Mouse (Mus musculus) urinary bladder, adult 18-20 months (tissue): ENCODE measurements around the gene Sult2b1.

Experiments
- DNase-seq, 2 experiments: peaks; one replicate each; pipeline ENCODE4 v3.0.0; 2022; ENCODE audit warnings: low spot score in 2 of 2, mixed read lengths in 2 of 2

Gene Sult2b1

DNA sequence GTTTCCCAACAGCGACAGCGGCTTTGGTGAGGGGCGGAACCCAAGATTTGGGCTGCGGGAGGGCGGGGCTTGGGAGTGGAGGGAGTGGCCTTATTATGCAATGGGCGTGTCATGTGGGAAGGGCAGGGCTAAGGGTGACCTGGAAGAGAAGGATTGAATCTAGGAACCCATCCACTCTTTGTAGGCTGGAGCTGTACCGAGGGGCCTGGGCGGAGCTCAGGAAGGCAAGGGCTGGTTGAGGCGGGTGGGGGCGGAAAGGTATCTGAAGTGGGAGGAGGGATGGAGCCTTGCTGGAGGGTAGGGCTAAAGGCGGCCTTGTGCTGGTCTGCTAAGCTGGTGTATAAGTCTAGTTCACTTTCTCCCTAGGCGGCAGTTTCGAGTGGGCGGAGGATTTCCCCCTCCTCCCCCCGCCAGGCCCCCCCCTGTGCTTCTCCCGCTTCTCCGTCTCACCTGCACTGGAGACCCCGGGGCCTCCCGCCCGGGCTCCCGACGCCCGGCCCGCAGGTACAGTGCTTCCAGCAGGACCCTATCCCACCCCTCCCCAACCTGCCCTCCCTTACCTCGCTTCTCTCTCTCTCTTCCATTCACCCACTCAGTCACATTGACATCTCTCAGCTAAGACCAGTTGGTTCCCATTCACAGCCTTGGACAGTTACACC, 16.2 kb upstream of the Sult2b1 start:
- DNase-seq: peak in 1 of 2 experiments; percentile 42

DNA sequence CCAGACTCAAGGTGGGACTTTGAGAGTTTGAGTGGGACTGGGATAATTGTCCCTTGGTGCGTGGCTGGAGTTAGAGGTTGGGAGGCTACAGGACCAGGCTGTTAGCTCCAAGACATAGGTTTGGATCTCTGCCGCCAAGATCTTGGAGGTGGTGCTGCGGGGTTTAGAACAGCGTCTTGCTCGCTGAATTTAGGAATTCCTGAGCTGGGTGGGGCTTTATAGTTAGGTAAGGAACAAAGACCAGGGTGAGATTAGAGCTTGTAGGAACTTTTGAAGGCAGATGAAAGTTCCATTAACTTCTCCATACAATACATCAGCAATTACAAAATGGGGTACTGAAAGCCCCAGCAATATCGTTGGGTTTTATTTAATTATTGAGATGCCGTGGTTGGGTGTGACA, 15.5 kb upstream of the Sult2b1 start:
- DNase-seq: no peak

DNA sequence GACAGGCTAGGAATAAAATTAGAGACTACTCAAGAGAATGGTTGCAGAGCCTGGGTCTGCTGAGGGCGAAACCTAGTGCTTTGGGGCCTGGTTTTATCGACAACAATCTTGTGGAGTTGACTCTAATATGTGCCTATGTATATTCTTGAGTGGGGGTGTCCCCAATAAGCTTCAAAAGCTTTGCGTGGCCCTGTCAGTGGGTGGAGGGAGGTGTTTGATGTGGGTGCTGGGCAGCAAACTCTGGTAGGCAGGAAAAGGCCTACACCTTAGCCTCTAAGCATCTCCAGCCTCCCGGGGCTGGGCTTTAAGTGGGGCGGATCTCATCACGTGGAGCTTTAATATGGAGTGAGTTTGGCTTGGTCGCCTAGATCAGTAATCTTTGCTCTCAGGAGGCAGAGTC, 14.5 kb upstream of the Sult2b1 start:
- DNase-seq: no peak

DNA sequence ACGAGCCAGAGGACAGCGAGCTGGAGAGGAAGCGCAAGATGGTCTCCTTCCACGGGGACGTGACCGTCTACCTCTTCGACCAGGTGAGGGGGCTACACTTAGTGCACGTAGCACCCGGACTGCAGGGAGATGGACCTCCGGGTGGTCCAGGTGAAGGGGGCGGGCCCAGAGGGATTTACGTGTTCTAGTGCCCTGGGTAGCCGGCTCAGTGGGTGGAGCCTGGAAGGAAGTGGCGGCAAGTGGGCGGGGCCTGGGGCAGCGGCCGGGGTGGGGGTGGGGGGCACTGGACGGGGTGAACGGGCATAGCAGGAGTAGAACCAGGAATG, 14.0 kb upstream of the Sult2b1 start:
- DNase-seq: no peak

DNA sequence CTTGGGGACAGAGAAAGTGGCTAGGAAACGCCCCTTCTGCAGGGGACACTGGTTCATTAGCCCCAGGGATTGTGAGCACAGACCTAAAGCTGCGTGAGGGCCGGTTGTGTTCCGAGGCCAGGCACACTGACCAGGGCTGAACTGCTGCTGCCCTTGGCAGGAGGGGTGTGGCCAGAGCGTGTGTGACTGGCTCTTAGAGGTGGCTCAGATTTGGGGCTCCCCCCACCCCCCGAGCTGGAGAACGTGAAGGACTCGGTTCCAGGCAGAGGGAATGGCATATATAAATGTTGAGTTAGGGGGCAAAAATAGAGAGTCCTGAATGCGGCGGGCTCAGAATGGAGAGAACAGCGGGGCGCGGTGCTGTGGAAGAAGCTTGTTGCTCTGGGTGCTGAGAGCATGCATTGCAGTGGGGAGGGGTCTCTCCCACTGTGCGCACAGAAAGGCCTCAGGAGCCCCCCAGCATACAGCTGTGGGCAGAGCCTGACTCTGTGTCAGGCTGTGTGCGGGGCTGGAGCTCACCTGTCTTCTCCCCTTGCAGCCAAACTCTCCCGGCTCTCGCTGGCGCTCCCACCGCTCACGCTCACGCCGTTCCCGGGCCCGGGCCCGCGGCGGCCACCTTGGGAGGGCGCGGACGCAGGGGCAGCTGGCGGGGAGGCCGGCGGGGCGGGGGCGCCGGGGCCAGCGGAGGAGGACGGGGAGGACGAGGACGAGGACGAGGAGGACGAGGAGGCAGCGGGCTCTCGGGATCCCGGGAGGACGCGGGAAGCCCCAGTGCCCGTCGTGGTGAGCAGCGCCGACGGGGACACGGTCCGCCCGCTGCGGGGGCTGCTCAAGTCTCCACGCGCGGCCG, 13.4 kb upstream of the Sult2b1 start:
- peak in 1 of 2 experiments; percentile 31 for DNase-seq

DNA sequence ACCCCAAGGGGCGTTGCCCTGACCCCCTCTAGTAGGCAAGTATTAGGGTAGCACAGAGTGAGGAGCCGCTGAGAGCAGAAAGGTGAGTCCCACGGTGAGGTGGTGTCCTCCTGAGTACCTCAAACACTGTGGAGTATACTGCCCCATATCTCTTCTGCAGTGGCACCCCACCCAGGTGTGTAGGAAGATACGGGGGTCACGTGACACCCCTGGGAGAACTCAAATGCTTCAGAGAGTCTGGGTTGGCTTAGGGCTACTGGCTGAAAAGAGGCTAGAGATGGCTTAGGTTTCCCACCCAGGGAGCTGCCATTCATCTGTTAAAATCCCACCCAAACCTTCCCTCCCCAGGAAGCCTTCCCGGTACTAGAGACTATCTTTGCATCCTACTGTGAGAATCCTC, 12.5 kb upstream of the Sult2b1 start:
- no peak for DNase-seq

DNA sequence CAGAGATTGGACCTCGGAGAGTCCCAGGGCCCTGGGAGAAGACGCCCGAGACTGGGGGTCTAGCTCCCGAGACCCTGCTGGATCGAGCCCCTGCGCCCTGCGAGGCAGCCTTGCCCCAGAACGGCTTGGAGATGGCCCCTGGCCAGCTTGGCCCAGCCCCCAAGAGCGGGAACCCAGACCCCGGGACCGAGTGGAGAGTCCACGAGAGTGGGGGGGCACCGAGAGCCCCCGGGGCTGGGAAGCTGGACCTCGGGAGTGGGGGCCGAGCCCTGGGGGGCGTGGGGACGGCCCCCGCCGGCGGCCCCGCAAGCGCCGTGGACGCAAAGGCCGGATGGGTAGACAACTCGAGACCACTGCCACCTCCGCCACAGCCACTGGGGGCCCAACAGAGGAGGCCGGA, 10.5 kb upstream of the Sult2b1 start:
- no peak for DNase-seq

DNA sequence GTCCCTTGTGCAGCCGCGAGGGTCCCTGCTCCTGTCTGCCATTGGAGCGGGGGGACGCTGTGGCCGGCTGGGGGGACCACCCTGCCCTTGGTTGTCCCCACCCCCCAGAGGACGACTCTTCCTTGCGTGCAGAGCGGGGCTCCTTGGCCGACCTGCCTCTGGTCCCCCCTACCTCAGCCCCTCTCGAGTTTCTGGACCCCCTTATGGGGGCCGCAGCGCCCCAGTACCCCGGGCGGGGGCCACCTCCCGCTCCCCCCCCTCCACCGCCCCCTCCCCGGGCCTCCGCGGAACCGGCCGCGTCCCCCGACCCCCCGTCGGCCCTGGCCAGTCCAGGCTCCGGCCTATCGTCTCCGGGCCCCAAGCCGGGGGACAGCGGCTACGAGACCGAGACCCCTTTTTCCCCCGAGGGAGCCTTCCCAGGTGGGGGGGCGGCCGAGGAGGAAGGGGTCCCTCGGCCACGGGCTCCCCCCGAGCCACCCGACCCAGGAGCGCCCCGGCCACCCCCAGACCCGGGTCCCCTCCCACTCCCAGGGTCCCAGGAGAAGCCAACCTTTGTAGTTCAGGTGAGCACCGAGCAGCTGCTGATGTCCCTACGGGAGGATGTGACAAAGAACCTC, 9.6 kb upstream of the Sult2b1 start:
- DNase-seq: no peak

DNA sequence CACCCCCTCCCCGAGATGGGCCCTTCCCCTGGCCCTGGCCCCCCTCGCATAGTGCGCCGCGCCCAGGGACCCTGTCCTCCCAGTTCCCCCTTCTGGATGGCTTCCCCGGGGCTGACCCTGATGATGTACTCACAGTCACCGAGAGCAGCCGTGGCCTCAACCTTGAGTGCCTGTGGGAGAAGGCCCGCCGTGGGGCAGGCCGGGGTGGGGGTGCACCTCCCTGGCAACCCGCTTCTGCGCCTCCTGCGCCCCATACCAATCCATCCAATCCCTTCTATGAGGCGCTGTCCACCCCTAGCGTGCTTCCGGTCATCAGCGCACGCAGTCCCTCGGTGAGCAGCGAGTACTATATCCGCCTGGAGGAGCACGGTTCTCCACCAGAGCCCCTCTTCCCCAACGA, 8.8 kb upstream of the Sult2b1 start:
- no peak for DNase-seq

DNA sequence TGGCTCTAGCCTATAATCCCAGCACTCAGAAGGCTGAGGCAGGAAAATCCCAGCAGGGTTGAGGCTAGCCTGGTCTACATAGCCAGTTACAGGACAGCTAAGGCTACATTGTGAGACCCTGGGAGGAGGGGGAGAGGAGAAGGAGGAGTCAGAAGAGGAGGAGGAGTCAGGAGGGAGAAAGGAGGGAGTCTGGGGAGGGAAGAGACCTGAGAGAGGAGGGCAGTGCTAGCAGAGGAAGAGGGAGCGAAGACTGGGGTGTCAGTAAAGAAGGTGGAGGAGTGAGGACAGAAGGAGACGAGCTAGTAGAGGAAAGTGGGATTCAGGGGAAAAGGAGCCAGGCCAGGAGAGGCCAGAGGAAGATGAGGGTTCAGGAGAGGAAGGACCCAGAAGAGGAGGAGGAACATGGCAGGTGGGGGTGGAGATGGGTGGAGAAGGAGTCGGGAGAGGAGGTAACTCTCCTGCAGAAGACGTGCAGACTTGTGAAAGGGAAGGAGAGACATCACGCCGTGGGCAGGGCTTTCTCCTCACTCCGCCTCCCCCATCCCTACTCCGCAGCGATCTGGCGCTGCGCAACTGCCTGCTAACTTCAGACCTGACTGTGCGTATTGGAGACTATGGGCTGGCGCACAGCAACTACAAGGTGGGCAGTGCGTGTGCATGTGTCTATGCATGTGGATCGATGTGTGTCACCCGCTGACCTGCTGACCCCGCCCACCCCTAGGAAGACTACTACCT, 7.5 kb upstream of the Sult2b1 start:
- DNase-seq: no peak

DNA sequence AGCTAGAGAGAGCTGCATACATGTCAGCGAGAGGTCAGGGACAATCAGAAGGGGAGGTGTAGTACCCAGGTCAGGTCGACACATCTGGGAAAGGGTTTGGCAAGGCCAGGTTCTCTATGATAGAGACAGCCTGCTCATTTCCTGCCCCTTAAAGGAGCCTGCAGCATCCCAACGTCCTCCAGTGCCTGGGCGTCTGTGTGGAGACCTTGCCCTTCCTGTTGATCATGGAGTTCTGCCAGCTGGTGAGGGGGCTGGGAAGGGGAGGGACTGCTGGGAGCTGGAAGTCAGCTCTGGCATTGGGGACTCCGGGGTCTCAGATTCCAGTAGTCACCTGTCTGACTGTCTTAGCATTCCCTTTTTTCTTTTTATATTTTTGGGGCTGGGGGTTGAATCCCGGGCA, 6.3 kb upstream of the Sult2b1 start:
- no peak for DNase-seq

DNA sequence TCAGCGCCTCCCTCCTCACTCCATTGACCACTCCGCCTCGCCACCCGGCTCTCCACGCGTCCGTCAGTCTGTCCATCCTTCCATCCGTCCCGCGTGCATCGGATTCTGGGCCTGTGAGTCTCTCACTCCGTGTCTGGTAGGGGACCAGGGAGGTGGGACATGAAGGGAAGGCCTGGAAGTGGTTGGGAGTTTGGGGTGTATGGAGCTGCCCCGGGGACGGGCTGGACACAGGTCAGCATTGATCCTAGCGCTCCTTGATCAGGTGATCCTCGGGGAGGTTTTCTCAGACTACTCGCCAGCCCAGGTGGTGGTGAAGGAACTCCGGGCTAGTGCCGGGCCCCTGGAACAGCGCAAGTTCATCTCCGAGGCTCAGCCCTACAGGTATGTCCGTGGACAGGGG, 3.2 kb upstream of the Sult2b1 start:
- no peak for DNase-seq

DNA sequence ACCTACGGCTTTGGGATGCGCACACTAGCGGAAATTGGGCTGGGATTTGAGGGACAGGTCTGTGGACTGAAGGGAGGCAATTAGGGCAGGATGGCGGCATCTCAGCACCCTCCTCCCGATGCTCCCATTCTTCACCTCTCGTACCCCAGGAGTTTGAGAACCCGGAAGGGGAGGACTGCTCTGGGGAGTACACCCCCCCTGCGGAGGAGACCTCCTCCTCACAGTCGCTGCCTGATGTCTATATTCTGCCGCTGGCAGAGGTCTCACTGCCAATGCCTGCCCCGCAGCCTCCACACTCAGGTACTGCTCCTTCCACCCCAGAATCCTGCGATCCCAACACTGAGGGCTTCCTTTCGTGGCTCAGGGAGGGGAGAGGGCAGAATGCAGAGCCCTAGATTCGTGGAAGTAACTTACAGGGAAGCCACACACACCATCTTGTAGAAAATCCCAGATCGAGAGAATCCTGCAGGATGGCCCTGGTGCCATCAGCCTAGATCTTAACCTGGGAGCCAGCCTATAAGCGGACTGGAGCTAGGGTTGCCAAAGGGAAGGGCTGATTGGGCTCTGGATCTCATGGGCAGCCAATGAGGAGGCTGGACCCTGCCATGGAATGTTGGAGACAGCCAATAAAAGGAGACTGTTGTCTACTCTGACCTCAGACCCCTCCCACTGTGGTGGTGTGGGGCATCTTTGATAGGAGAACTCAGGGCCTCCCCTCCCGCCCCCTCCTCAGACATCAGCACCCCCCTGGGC, 2.4 kb upstream of the Sult2b1 start:
- no peak for DNase-seq

DNA sequence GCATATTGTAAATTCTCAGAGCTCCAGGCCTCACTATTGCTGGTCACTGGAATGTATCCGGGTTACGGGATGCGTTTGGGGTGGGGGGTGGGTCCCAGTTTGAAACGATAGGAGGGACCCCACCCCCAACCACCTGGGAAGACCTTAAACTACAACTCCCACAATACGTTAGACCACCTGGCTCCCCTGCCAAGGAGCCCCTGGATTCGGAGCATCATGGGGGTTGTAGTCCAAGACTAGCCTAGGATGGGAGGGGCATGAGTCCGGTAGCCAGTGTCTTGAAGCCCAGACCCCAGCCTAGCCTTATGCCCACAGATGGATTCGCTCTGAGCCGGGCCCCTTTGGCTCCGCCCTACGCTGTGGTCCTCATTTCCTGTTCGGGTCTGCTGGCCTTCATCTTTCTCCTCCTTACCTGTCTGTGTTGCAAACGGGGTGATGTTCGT, 1.7 kb upstream of the Sult2b1 start:
- DNase-seq: no peak

DNA sequence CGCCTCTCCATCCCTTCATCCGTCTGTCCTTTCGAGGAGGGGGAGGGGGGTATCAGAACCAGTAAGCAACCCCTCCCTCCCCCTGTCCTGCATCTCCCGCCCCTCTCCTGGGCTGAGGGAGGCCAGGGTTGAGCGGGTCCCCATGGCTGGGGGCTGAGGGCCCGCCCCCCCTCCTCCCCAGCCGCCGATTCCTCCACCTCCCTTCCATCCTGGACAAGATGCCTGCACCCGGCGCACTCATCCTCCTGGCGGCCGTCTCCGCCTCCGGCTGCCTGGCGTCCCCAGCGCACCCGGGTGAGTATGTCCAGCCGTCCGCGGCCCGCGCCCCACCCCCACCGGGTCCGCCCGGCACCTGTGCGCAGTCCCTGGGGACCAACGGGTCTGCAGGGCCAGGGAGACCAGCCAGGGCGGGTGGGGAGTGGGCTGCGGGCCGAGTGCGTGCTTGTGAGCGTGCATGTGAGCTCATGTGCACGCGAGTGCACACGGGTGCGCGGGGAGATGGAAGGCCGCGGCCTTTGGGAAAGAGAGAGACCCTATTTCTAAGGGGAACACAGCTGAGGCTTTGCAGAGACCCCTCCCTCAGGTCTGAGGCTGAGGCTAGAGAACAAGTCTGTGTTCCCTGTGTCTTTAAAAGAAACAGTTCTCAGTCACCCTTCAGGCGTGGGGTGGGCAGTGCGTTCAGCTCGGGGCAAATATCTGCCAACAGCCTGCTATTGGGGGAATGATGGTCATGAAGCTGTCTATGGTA, 1.1 kb upstream of the Sult2b1 start:
- DNase-seq: no peak

DNA sequence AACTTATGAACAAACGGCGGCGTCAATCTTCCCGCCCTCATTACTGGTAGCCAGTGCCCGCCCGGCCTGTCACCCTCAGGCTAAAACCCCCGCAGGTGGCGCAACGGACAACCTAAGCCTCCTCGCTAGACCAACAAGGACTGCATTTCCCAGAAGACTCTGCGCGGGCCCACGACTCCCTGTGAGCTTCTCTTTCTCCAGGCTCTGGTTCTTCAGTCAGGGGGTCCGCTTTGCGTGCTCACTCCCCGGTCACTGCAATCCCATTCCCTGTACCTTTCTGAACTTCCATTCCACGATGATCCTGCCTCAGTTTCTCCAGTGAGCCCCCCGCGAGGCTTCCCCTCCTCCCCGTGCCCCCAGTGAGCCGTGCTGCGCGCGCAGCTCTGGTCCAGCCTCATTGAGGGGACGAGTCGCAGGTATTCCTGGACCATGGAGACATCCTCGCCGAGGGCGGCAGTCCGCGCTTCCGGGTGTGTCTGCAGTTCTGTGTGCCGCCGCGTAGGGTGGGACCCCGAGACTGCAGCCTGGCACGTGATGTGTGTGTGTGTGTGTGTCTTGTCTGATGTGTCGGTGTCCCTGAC, 868 bp downstream of the Sult2b1 start, which contains the start of gene Lmtk3:
Lmtk3 (plus strand) TSS at position 228 of the 581 bp plus-strand sequence.
- DNase-seq: peak in 1 of 2 experiments; percentile 50

DNA sequence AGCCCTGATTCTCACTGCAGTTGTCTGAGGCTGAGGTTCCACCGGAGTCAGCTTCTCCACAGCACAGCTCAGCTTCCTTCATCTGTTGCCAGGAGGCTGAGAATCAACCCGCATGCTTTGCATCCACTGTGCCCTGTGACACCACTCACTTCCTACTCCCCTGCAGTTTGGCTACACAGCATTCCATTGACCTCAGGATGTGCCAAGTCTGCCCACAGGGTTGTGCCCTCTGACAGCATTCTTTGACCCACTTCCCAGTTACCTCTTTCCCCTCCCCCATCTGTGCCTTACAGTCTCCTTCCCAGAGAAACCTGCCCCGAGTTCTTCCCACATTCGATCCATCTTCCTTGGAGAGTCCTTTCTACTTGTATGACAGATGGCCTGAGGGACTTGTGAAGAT, 2.2 kb downstream of the Sult2b1 start:
- no peak for DNase-seq

DNA sequence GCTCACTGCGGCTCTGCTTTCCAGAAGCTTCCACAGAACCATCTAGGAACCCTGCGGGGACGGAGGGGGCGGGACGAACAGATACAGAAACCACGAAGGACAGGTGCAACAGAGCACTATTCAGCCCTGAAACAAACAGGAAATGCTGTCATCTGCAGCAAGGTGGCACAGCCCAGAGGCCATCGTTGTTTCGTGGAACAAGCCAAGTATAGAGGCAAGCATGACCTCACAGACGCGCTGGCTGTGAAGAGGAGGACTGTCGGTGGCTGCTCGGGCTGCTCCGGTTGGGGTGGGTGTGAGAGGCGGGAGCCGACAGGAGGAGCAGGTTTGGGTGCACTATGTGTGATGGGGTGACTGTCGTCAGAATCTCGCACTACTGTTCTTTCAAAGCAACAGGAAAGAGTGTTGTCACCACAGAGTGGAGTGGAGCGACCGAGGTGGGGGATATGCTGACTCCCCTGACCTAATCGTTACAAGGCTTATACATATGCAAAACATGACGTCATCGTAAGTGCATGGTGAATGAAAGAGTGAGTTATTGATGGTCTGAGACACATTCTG, 5.3 kb downstream of the Sult2b1 start:
- no peak for DNase-seq

DNA sequence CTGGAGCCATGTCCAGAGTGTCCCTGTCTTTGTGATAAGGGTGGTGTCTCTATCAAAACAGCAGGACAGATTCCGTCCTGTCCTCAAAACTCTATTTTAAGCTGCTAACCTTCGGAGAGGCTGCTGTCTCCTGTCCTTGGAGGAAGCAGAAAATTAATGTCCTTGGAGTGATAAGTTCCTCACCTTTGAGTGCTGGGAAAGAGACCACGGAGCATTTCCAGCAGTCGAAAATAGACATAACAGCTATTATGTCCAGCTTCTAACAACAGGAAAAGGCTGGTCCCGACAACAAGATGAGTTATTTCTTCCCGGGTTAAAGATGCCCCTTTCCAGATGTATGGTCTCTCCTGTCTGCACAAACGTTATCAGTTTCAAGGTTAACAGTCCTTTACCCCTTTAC, 9.2 kb downstream of the Sult2b1 start:
- no peak for DNase-seq

DNA sequence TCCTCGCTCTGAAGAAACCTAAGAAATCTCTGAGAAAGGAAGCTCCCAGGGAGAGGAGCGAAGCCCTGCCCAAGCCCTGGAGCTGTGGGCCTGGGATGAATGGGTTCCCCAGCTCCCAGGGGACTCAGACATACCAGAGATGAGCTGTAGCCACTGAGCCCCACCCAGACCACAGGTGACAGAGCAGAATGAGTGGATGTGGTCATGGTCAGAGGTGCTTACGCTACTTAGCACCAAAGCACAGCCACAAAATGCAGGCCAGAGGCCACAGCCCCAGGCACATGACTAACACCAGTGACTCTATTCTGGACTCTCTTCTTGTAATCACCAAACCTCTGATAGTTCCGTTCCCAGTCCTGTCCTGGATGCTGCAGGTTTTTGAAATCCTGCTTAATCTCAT, 13.4 kb downstream of the Sult2b1 start:
- no peak for DNase-seq
